Comparison of ENCODE assay signal across 13 mouse cellular contexts in genomic region chr6:54008448-54009120, GRCm38 (mm10). TPM values are rescaled to one million over a fixed set of nuclear protein-coding genes. Genes with fewer than 3 reads are reported as not detected.
A peak's percentile ranks its signal among the peaks of the same experiment; 100 is the strongest.
DNase-seq lines count a peak whose midpoint lies in the region; ATAC-seq lines count a peak whose summit lies in the region.
"Had no signal": no experiment of that assay in that cellular context is flagged by ENCODE, and none has a peak within 500 bp of the region (broad histone marks: within the 10 kb centered on the region; RNA-seq: fewer than 3 reads in every experiment).

No protein-coding gene starts in this region.

- ATAC-seq in midbrain, embryonic 16.5 days, result no peak
- ATAC-seq: Patski had no signal

- H3K36me3 ChIP-seq in midbrain, embryonic 16.5 days (ENCODE audit: control insufficient read depth, insufficient read depth, low read length), result no peaks in the 10 kb centered on the region
- H3K36me3 ChIP-seq: liver, embryonic 13.5 days had no signal

- peak overlapping the region; percentile 30; the same call in 1 of the 2 replicates for H3K27ac ChIP-seq in midbrain, embryonic 16.5 days (ENCODE audit: low read length)
- H3K27ac ChIP-seq: liver, embryonic 13.5 days had no signal

- DNase-seq in cerebellum, adult 8-10 months, result peak; percentile 20
- DNase-seq in cerebellum, adult 11 months, result no peak
- peak; percentile 4 to 8 for DNase-seq in left cerebral cortex, postnatal 36 days (ENCODE audit: low spot score in 2 of 2)
- no peak for DNase-seq in left cerebral cortex, postnatal 4 days
- peak; percentile 14 to 18 for DNase-seq in cerebellum, postnatal 14 days
- no peak for DNase-seq in natural killer cell, adult 2 months (ENCODE audit: low spot score in 2 of 2)
- no peak for DNase-seq in heart, adult 18-20 months
- DNase-seq: gastrocnemius, postnatal 10 days; heart, postnatal 4 days; kidney, postnatal 4 days; liver, embryonic 13.5 days had no signal

- peak overlapping the region; percentile 47 for H3K4me2 ChIP-seq in midbrain, embryonic 16.5 days (ENCODE audit: low read length)
- H3K4me2 ChIP-seq: liver, embryonic 13.5 days had no signal

- WGBS in midbrain, embryonic 16.5 days, result 35% methylated on average over 16 of the region's 16 CpGs

- no peaks in the 10 kb centered on the region for H3K9me3 ChIP-seq in midbrain, embryonic 16.5 days (replicated peaks; ENCODE audit: control insufficient read depth, low read length, poor library complexity, severe bottlenecking)
- H3K9me3 ChIP-seq: liver, embryonic 13.5 days had no signal

- H3K4me3 ChIP-seq in midbrain, embryonic 16.5 days (ENCODE audit: low read depth, low read length), result peak overlapping the region; percentile 2; the same call in 1 of the 2 replicates
- H3K4me3 ChIP-seq: liver, embryonic 13.5 days had no signal

- intact Hi-C loops in left cerebral cortex, postnatal 36 days (cut with DNase I), result no loop called here
- intact Hi-C loops in left cerebral cortex, postnatal 4 days (cut with DNase I), result no loop called here

- H3K4me1 ChIP-seq in midbrain, embryonic 16.5 days (ENCODE audit: control insufficient read depth, insufficient read depth, low read length), result peaks cover 11% of the 10 kb centered on the region; the same call in 1 of the 2 replicates

- H3K9ac ChIP-seq in midbrain, embryonic 16.5 days (ENCODE audit: low read depth, low read length), result peak overlapping the region; percentile 15; the same call in 1 of the 2 replicates
- H3K9ac ChIP-seq: liver, embryonic 13.5 days had no signal

- H3K27me3 ChIP-seq in midbrain, embryonic 16.5 days (ENCODE audit: control insufficient read depth, insufficient read depth, low read depth, low read length), result no peaks in the 10 kb centered on the region
- H3K27me3 ChIP-seq: liver, embryonic 13.5 days; Patski had no signal

RNA-seq across cellular contexts. Expression of gene Cpvl, which starts 30.1 kb away (rescaled TPM):
- not detected for total RNA-seq in left cerebral cortex, postnatal 36 days (2021)
- not detected for total RNA-seq in left cerebral cortex, postnatal 4 days (2021)
- not detected in 2 replicates for polyA plus RNA-seq in midbrain, embryonic 16.5 days (2015; fragmentation: Nextera tagmentation; extraction: Ambion mirVana)
- total RNA-seq in heart, adult 18-20 months (2021), result not detected
- total RNA-seq: gastrocnemius, postnatal 10 days; heart, postnatal 4 days had no signal
- polyA plus RNA-seq: liver, embryonic 13.5 days had no signal

RNA-seq across cellular contexts. Expression of gene Chn2, which starts 30.8 kb away (rescaled TPM):
- total RNA-seq in left cerebral cortex, postnatal 36 days (2021), result 10 to 100 TPM; 42.5 to 44.8 TPM
- total RNA-seq in left cerebral cortex, postnatal 4 days (2021), result 10 to 100 TPM; 55.6 to 57.5 TPM
- polyA plus RNA-seq in midbrain, embryonic 16.5 days (2015; fragmentation: Nextera tagmentation; extraction: Ambion mirVana), result 29.2 and 32.4 TPM in 2 replicates
- total RNA-seq in heart, adult 18-20 months (2021), result 1 to 10 TPM; 2.7 to 3.3 TPM

Comparison
In these comparisons a context has a peak if more than half of its experiments do, and no peak if none do; other contexts are left out.
1. DNase-seq: peak in cerebellum, adult 8-10 months (single experiment), left cerebral cortex, postnatal 36 days (2 of 2) and cerebellum, postnatal 14 days (2 of 2); none in cerebellum, adult 11 months (single experiment), left cerebral cortex, postnatal 4 days (single experiment), natural killer cell, adult 2 months (0 of 2) and heart, adult 18-20 months (0 of 2).
2. RNA of gene Chn2, which starts 30.8 kb away (total RNA-seq): 55.6 to 57.5 TPM in left cerebral cortex, postnatal 4 days and 42.5 to 44.8 TPM in left cerebral cortex, postnatal 36 days; 2.7 to 3.3 TPM in heart, adult 18-20 months; every median in the first group is over 10 times any median in the second.